In the genomic region with DNA sequence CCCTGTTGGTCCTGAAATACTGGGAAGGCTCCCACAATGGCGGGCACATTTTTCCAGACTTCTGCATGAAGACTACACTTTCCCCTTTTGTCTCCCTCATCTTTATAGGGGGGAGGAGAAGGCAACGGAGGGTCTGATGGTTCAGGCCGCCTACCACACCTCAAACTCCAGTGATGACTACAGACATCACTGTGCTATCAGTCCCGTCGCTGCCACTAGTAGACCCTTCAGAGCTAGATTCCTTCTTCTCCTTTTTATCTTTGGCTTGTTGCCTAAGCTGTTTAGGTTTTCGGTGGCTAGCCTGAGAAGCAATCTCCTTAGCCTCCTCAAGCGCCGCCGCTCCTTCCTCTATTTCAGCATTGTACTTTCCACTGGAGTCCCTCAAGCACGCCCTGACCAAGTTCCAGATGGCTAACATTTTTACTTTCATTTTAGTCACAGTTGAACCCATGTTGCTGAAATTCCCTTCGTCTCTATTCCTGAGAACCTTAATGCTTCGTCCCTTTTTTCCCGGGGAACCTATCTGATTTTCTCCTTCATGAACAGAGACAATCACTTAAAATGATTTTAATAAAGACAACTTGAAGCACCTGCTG, we compare ENCODE assay signal across 11 mouse cellular contexts. TPM values are rescaled to one million over a fixed set of nuclear protein-coding genes. Genes with fewer than 3 reads are reported as not detected.
"Had no signal": no experiment of that assay in that cellular context is flagged by ENCODE, and none has a peak within 500 bp of the region (broad histone marks: within the 10 kb centered on the region; RNA-seq: fewer than 3 reads in every experiment).

No protein-coding gene starts in this region.

RNA-seq across cellular contexts. Expression of a gene that starts 44.9 kb away (rescaled TPM):
- total RNA-seq: layer of hippocampus, adult 8-10 months; left cerebral cortex, adult 18-20 months; left cerebral cortex, postnatal 25 days had no signal
- polyA plus RNA-seq: intestine, embryonic 14.5 days; kidney, embryonic 14.5 days; limb, embryonic 10.5 days; midbrain, embryonic 10.5 days; midbrain, embryonic 13.5 days; midbrain, embryonic 16.5 days; neural tube, embryonic 11.5 days; neural tube, embryonic 14.5 days had no signal
